Mouse (Mus musculus): ENCODE results near the gene Mtch1. TPM values are rescaled to one million over a fixed set of nuclear protein-coding genes. Genes with fewer than 3 reads are reported as not detected.

Gene Mtch1
- polyA plus RNA-seq, 1 experiment from 2014 or later: 517 TPM

Other genes starting within 250 kb of the Mtch1 start
- not detected in 2 replicates for gene Rab44, start 233.8 kb downstream of the Mtch1 start, polyA plus RNA-seq (2014; fragmentation: Nextera tagmentation; extraction: Ambion mirVana)
- 38.7 and 64.1 TPM in 2 replicates for gene Cpne5, start 109.8 kb downstream of the Mtch1 start, polyA plus RNA-seq (2014; fragmentation: Nextera tagmentation; extraction: Ambion mirVana)
- 96.4 and 96.9 TPM in 2 replicates for gene Ppil1, start 83.7 kb downstream of the Mtch1 start, polyA plus RNA-seq (2014; fragmentation: Nextera tagmentation; extraction: Ambion mirVana)
- 126 and 133 TPM in 2 replicates for gene BC004004, start 79.1 kb downstream of the Mtch1 start, polyA plus RNA-seq (2014; fragmentation: Nextera tagmentation; extraction: Ambion mirVana)
- 0.75 and 0.92 TPM in 2 replicates for gene Pi16, start 30.3 kb downstream of the Mtch1 start, polyA plus RNA-seq (2014; fragmentation: Nextera tagmentation; extraction: Ambion mirVana)
- gene Fgd2, start 13.0 kb upstream of the Mtch1 start, polyA plus RNA-seq (2014; fragmentation: Nextera tagmentation; extraction: Ambion mirVana): 3.7 and 3.8 TPM in 2 replicates
- 7.6 TPM in 2 replicates for gene Pim1, start 142.8 kb upstream of the Mtch1 start, polyA plus RNA-seq (2014; fragmentation: Nextera tagmentation; extraction: Ambion mirVana)
- not detected in 2 replicates for gene Gm17657, start 201.7 kb upstream of the Mtch1 start, polyA plus RNA-seq (2014; fragmentation: Nextera tagmentation; extraction: Ambion mirVana)
- gene Tbc1d22b, start 201.9 kb upstream of the Mtch1 start, polyA plus RNA-seq (2014; fragmentation: Nextera tagmentation; extraction: Ambion mirVana): 25.5 and 26.5 TPM in 2 replicates
- gene Tmem217, start 204.5 kb upstream of the Mtch1 start, polyA plus RNA-seq (2014; fragmentation: Nextera tagmentation; extraction: Ambion mirVana): 0.39 and 0.46 TPM in 2 replicates

All from neural tube, embryonic 14.5 days (tissue).